Mouse (Mus musculus) lung, adult 2 months (tissue): Measurements from ENCODE around the gene Efna4.

Experiments
- CTCF ChIP-seq: fragments of 200-500 bp; IDR thresholded peaks from 2 replicates; pipeline ENCODE4 v1.5.1; 2011; ENCODE audit warnings: mild to moderate bottlenecking, low read length, control low read depth; ENCODE audit not compliant: insufficient read depth
- POLR2A ChIP-seq: fragments of 200-500 bp; IDR thresholded peaks from 2 replicates; pipeline ENCODE4 v1.6.1; 2011; ENCODE audit warnings: low read depth, mild to moderate bottlenecking, control low read depth, low read length, borderline replicate concordance; ENCODE audit errors: extremely low read depth

GRCm38 (mm10) chr3:89346815-89347540 is 9.2 kb upstream of the Efna4 start:
- TF ChIP-seq CTCF (no peak), POLR2A (no peak)
